ENCODE assay signal across 7 mouse cellular contexts in genomic region chr6:67267408-67268244, GRCm38 (mm10). TPM values are rescaled to one million over a fixed set of nuclear protein-coding genes. Genes with fewer than 3 reads are reported as not detected.
DNase-seq lines count a peak whose midpoint lies in the region; ATAC-seq and TF ChIP-seq lines count a peak whose summit lies in the region.

No protein-coding gene starts in this region.

- no peaks in the 10 kb centered on the region; the same call in 1 of the 2 replicates for H3K36me3 ChIP-seq in hindbrain, embryonic 16.5 days (ENCODE audit: control insufficient read depth, insufficient read depth, low read length)
- peaks cover 7% of the 10 kb centered on the region for H3K36me3 ChIP-seq in small intestine, adult 2 months (ENCODE audit: control insufficient read depth, insufficient read depth, low read length)

- no peak for TF ChIP-seq POLR2A in small intestine, adult 2 months (IDR thresholded peaks at IDR 0.05; ENCODE audit: low read depth, low read length)

- TF ChIP-seq CTCF in gastrocnemius, adult 2 months (IDR thresholded peaks at IDR 0.05), result no peak
- TF ChIP-seq CTCF in small intestine, adult 2 months (IDR thresholded peaks at IDR 0.05; ENCODE audit: extremely low read depth, insufficient read length, insufficient replicate concordance, low read depth, low read length), result no peak

- H3K4me3 ChIP-seq in gastrocnemius, adult 2 months, result peak overlapping the region; percentile 84
- peak overlapping the region; percentile 60 for H3K4me3 ChIP-seq in hindbrain, embryonic 16.5 days (ENCODE audit: low read length)
- peak overlapping the region; percentile 89 for H3K4me3 ChIP-seq in small intestine, adult 2 months (ENCODE audit: low read depth, low read length)

- no peaks in the 10 kb centered on the region for H3K9me3 ChIP-seq in hindbrain, embryonic 16.5 days (ENCODE audit: control insufficient read depth, low read length)

- H3K9ac ChIP-seq in hindbrain, embryonic 16.5 days (ENCODE audit: low read depth, low read length), result peak overlapping the region; percentile 98

- under 1% methylated on average over 55 of the region's 65 CpGs for whole genome bisulfite sequencing in hindbrain, embryonic 16.5 days
- WGBS in small intestine, adult 2 months, result under 1% methylated on average over 65 of the region's 65 CpGs

- H3K27ac ChIP-seq in gastrocnemius, adult 2 months, result peak overlapping the region; percentile 96
- peak overlapping the region; percentile 90 for H3K27ac ChIP-seq in hindbrain, embryonic 16.5 days (ENCODE audit: low read depth, low read length)
- peak overlapping the region; percentile 26 for H3K27ac ChIP-seq in small intestine, adult 2 months (ENCODE audit: insufficient read depth, low read depth, low read length)

- peaks cover 14% of the 10 kb centered on the region for H3K4me1 ChIP-seq in hindbrain, embryonic 16.5 days (ENCODE audit: control insufficient read depth, insufficient read depth, low read depth, low read length)
- H3K4me1 ChIP-seq in small intestine, adult 2 months (ENCODE audit: control insufficient read depth, insufficient read depth, insufficient read length, low read length), result no peaks in the 10 kb centered on the region

- peak; percentile 6 for ATAC-seq in activated CD4-positive, CD25-positive, alpha-beta regulatory T cell, adult 4 months
- ATAC-seq in hindbrain, embryonic 16.5 days, result peak; percentile 29

- intact Hi-C loops in gastrocnemius, adult 2 months (cut with DNase I), result loop anchor here (2.0 to 5.0 kb wide), 2 partner anchors 41 to 70 kb away; no protein-coding TSS in a partner anchor
- intact Hi-C loops in left cerebral cortex, postnatal 25 days (cut with DNase I), result loop anchor here (2.0 to 5.0 kb wide), 2 partner anchors 70 to 97 kb away; no protein-coding TSS in a partner anchor

- H3K27me3 ChIP-seq in hindbrain, embryonic 16.5 days (replicated peaks; ENCODE audit: control insufficient read depth, insufficient read depth, low read length), result no peaks in the 10 kb centered on the region
- no peaks in the 10 kb centered on the region for H3K27me3 ChIP-seq in small intestine, adult 2 months (ENCODE audit: control insufficient read depth, insufficient read depth, low read length)

- DNase-seq in cerebellum, postnatal 10 days, result peak; percentile 55 to 61
- DNase-seq in gastrocnemius, adult 2 months, result peak; percentile 71
- DNase-seq in left cerebral cortex, postnatal 25 days (ENCODE audit: low spot score in 2 of 2), result peak; percentile 5 to 6
- DNase-seq in mesoderm, embryonic 11.5 days (ENCODE audit: low read depth, low spot score), result peak; percentile 52

- peak overlapping the region; percentile 68 for H3K4me2 ChIP-seq in hindbrain, embryonic 16.5 days (ENCODE audit: low read length)

RNA-seq across cellular contexts. Expression of gene Serbp1, which starts 29.6 kb away (rescaled TPM):
- 100 to 1,000 TPM; 285 to 307 TPM for polyA plus RNA-seq in activated CD4-positive, CD25-positive, alpha-beta regulatory T cell, adult 4 months (2017; shearing (Covaris generic))
- 100 to 1,000 TPM; 283 to 348 TPM for total RNA-seq in gastrocnemius, adult 2 months (2021)
- polyA plus RNA-seq in hindbrain, embryonic 16.5 days (2015; fragmentation: Nextera tagmentation; extraction: Ambion mirVana), result 277 and 281 TPM in 2 replicates
- total RNA-seq in left cerebral cortex, postnatal 25 days (2021), result 100 to 1,000 TPM; 189 to 207 TPM
- polyA plus RNA-seq in small intestine, adult 2 months (2012; rRNA removed), result 7.4 and 22.0 TPM in 2 replicates

Comparison
In these comparisons a context has a peak if more than half of its experiments do, and no peak if none do; other contexts are left out.
1. Peak in every context shown above with its lines: DNase-seq, ATAC-seq, H3K4me3 ChIP-seq and H3K27ac ChIP-seq.
2. DNase-seq: peak in every context shown above with its lines; median percentile 71 in gastrocnemius, adult 2 months; 58 in cerebellum, postnatal 10 days; 52 in mesoderm, embryonic 11.5 days; 6 in left cerebral cortex, postnatal 25 days.
3. H3K27ac ChIP-seq: peak in every context shown above with its lines; median percentile 96 in gastrocnemius, adult 2 months; 90 in hindbrain, embryonic 16.5 days; 26 in small intestine, adult 2 months.
4. RNA of gene Serbp1, which starts 29.6 kb away (polyA plus RNA-seq): 285 to 307 TPM in activated CD4-positive, CD25-positive, alpha-beta regulatory T cell, adult 4 months and 277 to 281 TPM in hindbrain, embryonic 16.5 days; 7.4 to 22.0 TPM in small intestine, adult 2 months; every median in the first group is over 10 times any median in the second.